13 mouse cellular contexts compared by ENCODE assay signal in the genomic region with DNA sequence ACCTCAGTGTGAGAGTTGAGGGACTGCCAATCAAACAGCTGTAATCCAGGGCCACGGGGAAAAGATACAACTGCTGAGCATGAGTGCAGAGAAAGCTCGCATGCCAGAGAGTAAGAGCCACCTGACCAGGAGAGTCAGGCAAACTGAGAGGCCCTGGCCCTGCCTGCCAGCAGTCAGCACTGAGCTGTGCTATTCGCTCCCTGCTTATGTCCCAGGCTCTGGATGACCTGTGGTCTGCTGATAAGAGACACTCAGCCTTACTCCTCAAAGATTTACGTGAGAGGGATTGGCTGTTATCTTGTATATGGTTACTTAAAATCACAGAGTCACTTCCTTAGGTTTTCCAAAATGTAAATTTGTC.
DNase-seq lines count a peak whose midpoint lies in the region; ATAC-seq lines count a peak whose summit lies in the region.
"Had no signal": no experiment of that assay in that cellular context is flagged by ENCODE, and none has a peak within 500 bp of the region (broad histone marks: within the 10 kb centered on the region; RNA-seq: fewer than 3 reads in every experiment).

No protein-coding gene starts in this region.

- peak; percentile 95 for DNase-seq in heart, adult 11 months
- DNase-seq in heart, adult 8-10 months (ENCODE audit: low spot score): no peak
- DNase-seq in midbrain, embryonic 14.5 days: no peak
- no peak for DNase-seq in left cerebral cortex, postnatal 10 days (ENCODE audit: extremely low spot score in 1 of 2, low spot score in 2 of 2)
- no peak for DNase-seq in yolk sac, embryonic 10.5 days (ENCODE audit: low spot score)
- DNase-seq: adrenal gland, postnatal 36 days; thymus, adult 2 months had no signal

- no peaks in the 10 kb centered on the region for H3K36me3 ChIP-seq in midbrain, embryonic 15.5 days (replicated peaks)
- no peaks in the 10 kb centered on the region for H3K36me3 ChIP-seq in midbrain, embryonic 14.5 days (ENCODE audit: control insufficient read depth, insufficient read depth, low read length)
- H3K36me3 ChIP-seq in heart, embryonic 13.5 days: 0 out of 2 replicates have a peak, but pooled peaks cover 3% of the 10 kb centered on the region
- H3K36me3 ChIP-seq: forebrain, embryonic 15.5 days had no signal

- H3K27me3 ChIP-seq in midbrain, embryonic 15.5 days (replicated peaks): no peaks in the 10 kb centered on the region
- no peaks in the 10 kb centered on the region for H3K27me3 ChIP-seq in midbrain, embryonic 14.5 days (ENCODE audit: control insufficient read depth, insufficient read depth, low read length)
- no peaks in the 10 kb centered on the region for H3K27me3 ChIP-seq in heart, embryonic 13.5 days (replicated peaks)
- H3K27me3 ChIP-seq: forebrain, embryonic 15.5 days had no signal

- H3K4me1 ChIP-seq in midbrain, embryonic 15.5 days: peaks cover 4% of the 10 kb centered on the region
- H3K4me1 ChIP-seq in midbrain, embryonic 14.5 days (ENCODE audit: control insufficient read depth, insufficient read depth, low read length): no peaks in the 10 kb centered on the region
- peaks cover 26% of the 10 kb centered on the region for H3K4me1 ChIP-seq in heart, embryonic 13.5 days

- intact Hi-C loops in left cerebral cortex, postnatal 10 days (cut with DNase I): no loop called here

- H3K4me3 ChIP-seq in midbrain, embryonic 15.5 days: no peak overlapping the region
- no peak overlapping the region for H3K4me3 ChIP-seq in midbrain, embryonic 14.5 days (replicated peaks; ENCODE audit: low read depth, low read length)
- no peak overlapping the region for H3K4me3 ChIP-seq in heart, embryonic 13.5 days
- H3K4me3 ChIP-seq: forebrain, embryonic 15.5 days; myocyte had no signal

- H3K27ac ChIP-seq in midbrain, embryonic 15.5 days: no peak overlapping the region
- no peak overlapping the region for H3K27ac ChIP-seq in midbrain, embryonic 14.5 days (replicated peaks; ENCODE audit: low read depth, low read length)
- H3K27ac ChIP-seq in heart, embryonic 13.5 days (replicated peaks): peak overlapping the region; percentile 81
- H3K27ac ChIP-seq: forebrain, embryonic 15.5 days; kidney, postnatal 0 days had no signal

- H3K4me2 ChIP-seq in midbrain, embryonic 15.5 days: no peak overlapping the region
- H3K4me2 ChIP-seq in midbrain, embryonic 14.5 days (ENCODE audit: low read length): no peak overlapping the region
- H3K4me2 ChIP-seq in heart, embryonic 13.5 days: no peak overlapping the region
- H3K4me2 ChIP-seq: forebrain, embryonic 15.5 days had no signal

- 0 out of 2 replicates have a peak, but pooled peaks have one; percentile 38 for ATAC-seq in midbrain, embryonic 15.5 days (replicated peaks)
- ATAC-seq in midbrain, embryonic 14.5 days (ENCODE audit: low FRiP score, low TSS enrichment): no peak
- peak; percentile 60; the same call in 1 of the 2 replicates for ATAC-seq in heart, embryonic 13.5 days (ENCODE audit: extremely low read depth, insufficient number of reproducible peaks, low FRiP score, low TSS enrichment)
- peak; percentile 85 for ATAC-seq in megakaryocyte-erythroid progenitor cell, adult 5-6 weeks (replicated peaks; ENCODE audit: low FRiP score, low TSS enrichment, poor library complexity, severe bottlenecking)
- ATAC-seq: forebrain, embryonic 15.5 days had no signal

- WGBS in midbrain, embryonic 15.5 days: 44% methylated on average over 4 of the region's 4 CpGs
- 48% methylated on average over 4 of the region's 4 CpGs for WGBS in midbrain, embryonic 14.5 days
- 17% methylated on average over 4 of the region's 4 CpGs for WGBS in heart, embryonic 13.5 days

- H3K9me3 ChIP-seq in midbrain, embryonic 15.5 days: no peaks in the 10 kb centered on the region
- H3K9me3 ChIP-seq in midbrain, embryonic 14.5 days (ENCODE audit: control insufficient read depth, low read length): no peaks in the 10 kb centered on the region
- peaks cover 4% of the 10 kb centered on the region; the same call in 1 of the 2 replicates for H3K9me3 ChIP-seq in heart, embryonic 13.5 days
- H3K9me3 ChIP-seq: forebrain, embryonic 15.5 days had no signal

- no peak overlapping the region for H3K9ac ChIP-seq in midbrain, embryonic 15.5 days
- H3K9ac ChIP-seq in midbrain, embryonic 14.5 days (replicated peaks; ENCODE audit: low read length): no peak overlapping the region
- H3K9ac ChIP-seq in heart, embryonic 13.5 days: no peak overlapping the region
- H3K9ac ChIP-seq: forebrain, embryonic 15.5 days had no signal
